Mouse (Mus musculus): ENCODE results near the gene Mest.

Mest gene

GRCm38 (mm10) chr6:30723331-30723730 is at the start of gene Mest:
TSS of gene Mest (plus strand) at chr6:30723547.
- DNase-seq (ENCODE audit: low spot score in 2 of 2), result no peak

GRCm38 (mm10) chr6:30673764-30674561 is 49.4 kb upstream of the Mest start:
- no peak for DNase-seq (ENCODE audit: low spot score in 2 of 2)

GRCm38 (mm10) chr6:30674714-30675280 is 48.5 kb upstream of the Mest start:
- DNase-seq (ENCODE audit: low spot score in 2 of 2), result no peak

- DNase-seq (ENCODE audit: low spot score in 2 of 2), result no peak
Measured at GRCm38 (mm10) chr6:30675281-30675771, 48.0 kb upstream of the Mest start.

- peak in 1 of 2 experiments; percentile 36 for DNase-seq (ENCODE audit: low spot score in 2 of 2)
Measured at GRCm38 (mm10) chr6:30676506-30676905, 46.8 kb upstream of the Mest start.

- no peak for DNase-seq (ENCODE audit: low spot score in 2 of 2)
Measured at GRCm38 (mm10) chr6:30677591-30677990, 45.8 kb upstream of the Mest start.

GRCm38 (mm10) chr6:30678482-30678881 is 44.9 kb upstream of the Mest start:
- DNase-seq (ENCODE audit: low spot score in 2 of 2), result no peak

GRCm38 (mm10) chr6:30679567-30679966 is 43.8 kb upstream of the Mest start:
- no peak for DNase-seq (ENCODE audit: low spot score in 2 of 2)

GRCm38 (mm10) chr6:30680442-30680841 is 42.9 kb upstream of the Mest start:
- DNase-seq (ENCODE audit: low spot score in 2 of 2), result no peak

- DNase-seq (ENCODE audit: low spot score in 2 of 2), result no peak
Measured at GRCm38 (mm10) chr6:30681935-30682900, 41.1 kb upstream of the Mest start.

- DNase-seq (ENCODE audit: low spot score in 2 of 2), result no peak
Measured at GRCm38 (mm10) chr6:30684570-30684969, 38.8 kb upstream of the Mest start.

- no peak for DNase-seq (ENCODE audit: low spot score in 2 of 2)
Measured at GRCm38 (mm10) chr6:30687198-30687597, 36.1 kb upstream of the Mest start.

GRCm38 (mm10) chr6:30692826-30693225 is 30.5 kb upstream of the Mest start:
- no peak for DNase-seq (ENCODE audit: low spot score in 2 of 2)

GRCm38 (mm10) chr6:30693350-30693991 is 29.9 kb upstream of the Mest start, which contains the start of gene Cep41:
TSS of gene Cep41 (minus strand) at chr6:30693749.
- DNase-seq (ENCODE audit: low spot score in 2 of 2), result peak; percentile 90 to 95

- no peak for DNase-seq (ENCODE audit: low spot score in 2 of 2)
Measured at GRCm38 (mm10) chr6:30694209-30694608, 29.1 kb upstream of the Mest start.

GRCm38 (mm10) chr6:30695124-30695523 is 28.2 kb upstream of the Mest start:
- no peak for DNase-seq (ENCODE audit: low spot score in 2 of 2)

GRCm38 (mm10) chr6:30697464-30697863 is 25.9 kb upstream of the Mest start:
- DNase-seq (ENCODE audit: low spot score in 2 of 2), result no peak

GRCm38 (mm10) chr6:30698036-30698435 is 25.3 kb upstream of the Mest start:
- DNase-seq (ENCODE audit: low spot score in 2 of 2), result no peak

GRCm38 (mm10) chr6:30700182-30700581 is 23.2 kb upstream of the Mest start:
- no peak for DNase-seq (ENCODE audit: low spot score in 2 of 2)

GRCm38 (mm10) chr6:30702881-30703280 is 20.5 kb upstream of the Mest start:
- DNase-seq (ENCODE audit: low spot score in 2 of 2), result no peak

- DNase-seq (ENCODE audit: low spot score in 2 of 2), result no peak
Measured at GRCm38 (mm10) chr6:30703476-30703875, 19.9 kb upstream of the Mest start.

All from spleen, postnatal 4 days (tissue).